Mouse (Mus musculus): ENCODE data around the gene Pld1. TPM values are rescaled to one million over a fixed set of nuclear protein-coding genes. Genes with fewer than 3 reads are reported as not detected.

Gene Pld1
- polyA plus RNA-seq, 1 experiment from 2014 or later, result 5.9 TPM

DNA sequence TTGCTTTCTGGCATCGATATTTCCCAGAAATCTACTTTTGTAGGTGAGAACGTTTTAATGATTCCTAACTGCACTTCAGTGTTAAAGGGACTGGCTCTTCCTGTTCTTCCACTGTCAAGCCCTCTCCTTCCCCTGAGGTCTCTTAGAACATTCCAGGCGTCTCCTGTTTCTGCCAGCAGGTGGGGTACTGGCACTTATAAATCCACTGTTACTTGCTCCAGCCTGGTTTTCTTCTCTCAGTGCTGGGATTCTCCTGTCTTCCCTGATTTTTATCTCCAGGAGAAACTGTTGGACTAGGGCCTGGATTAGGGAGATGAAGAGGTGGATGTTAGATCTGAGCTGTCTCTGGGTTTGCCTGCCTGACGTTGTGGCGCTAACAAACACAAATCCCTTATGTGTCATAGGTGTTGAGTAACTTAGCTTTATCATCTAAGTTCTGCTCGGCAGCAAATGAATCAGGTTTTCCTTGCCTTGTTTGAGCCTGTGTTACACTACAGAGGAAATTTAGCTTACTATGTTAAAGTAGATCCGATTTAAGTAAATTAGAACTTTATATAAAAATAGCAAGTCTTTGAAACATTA, 44.0 kb downstream of the Pld1 start:
- H3K4me3 ChIP-seq (ENCODE audit: low read length), result no peak overlapping the region
- H3K9ac ChIP-seq (ENCODE audit: low read depth, low read length), result no peak overlapping the region
- H3K4me1 ChIP-seq (ENCODE audit: control insufficient read depth, insufficient read depth, low read depth, low read length), result no peaks in the 10 kb centered on the region; the same call in 1 of the 2 replicates
- H3K4me2 ChIP-seq (ENCODE audit: low read length), result no peak overlapping the region
- H3K9me3 ChIP-seq (ENCODE audit: control insufficient read depth, low read length), result no peaks in the 10 kb centered on the region
- no peaks in the 10 kb centered on the region for H3K36me3 ChIP-seq (ENCODE audit: control insufficient read depth, insufficient read depth, low read length)
- no peak overlapping the region for H3K27ac ChIP-seq (ENCODE audit: low read depth, low read length)
- no peaks in the 10 kb centered on the region for H3K27me3 ChIP-seq (replicated peaks; ENCODE audit: control insufficient read depth, insufficient read depth, low read length)
- WGBS, result 50% methylated on average over 7 of the region's 7 CpGs
- ATAC-seq, result peak; percentile 68; the same call in 1 of the 2 replicates

DNA sequence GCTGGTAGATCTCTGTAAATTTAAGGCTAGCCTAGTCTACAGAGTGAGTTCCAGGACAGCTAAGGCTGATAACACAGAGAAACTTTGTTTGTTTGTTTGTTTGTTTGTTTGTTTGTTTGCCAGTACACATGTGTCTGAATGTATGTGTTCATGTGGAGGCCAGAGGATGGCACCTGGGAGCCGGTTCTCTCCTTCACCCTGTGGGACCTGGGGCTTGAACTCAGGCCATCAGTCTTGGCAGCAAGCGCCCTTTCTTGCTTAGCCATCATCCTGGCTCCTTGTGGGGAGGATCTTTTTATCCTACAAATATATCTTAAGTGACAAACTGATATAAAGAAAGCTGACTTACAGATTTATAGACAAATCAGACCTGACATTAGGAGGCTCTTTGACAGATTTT, 44.8 kb downstream of the Pld1 start:
- 70% methylated on average over 2 of the region's 2 CpGs for WGBS
- H3K36me3 ChIP-seq (ENCODE audit: control insufficient read depth, insufficient read depth, low read length), result no peaks in the 10 kb centered on the region
- H3K9ac ChIP-seq (ENCODE audit: low read depth, low read length), result no peak overlapping the region
- no peaks in the 10 kb centered on the region for H3K9me3 ChIP-seq (ENCODE audit: control insufficient read depth, low read length)
- H3K4me3 ChIP-seq (ENCODE audit: low read length), result no peak overlapping the region
- peaks cover 3% of the 10 kb centered on the region; the same call in 1 of the 2 replicates for H3K4me1 ChIP-seq (ENCODE audit: control insufficient read depth, insufficient read depth, low read depth, low read length)
- no peak for ATAC-seq
- H3K27me3 ChIP-seq (replicated peaks; ENCODE audit: control insufficient read depth, insufficient read depth, low read length), result no peaks in the 10 kb centered on the region
- no peak overlapping the region for H3K4me2 ChIP-seq (ENCODE audit: low read length)
- peak overlapping the region; percentile 40; the same call in 1 of the 2 replicates for H3K27ac ChIP-seq (ENCODE audit: low read depth, low read length)

- peak; percentile 97 for ATAC-seq
- Histone ChIP-seq H3K4me3 (ENCODE audit: low read length) (peak overlapping the region; percentile 28), H3K27ac (ENCODE audit: low read depth, low read length) (peak overlapping the region; percentile 55), H3K36me3 (ENCODE audit: control insufficient read depth, insufficient read depth, low read length) (no peaks in the 10 kb centered on the region), H3K9me3 (ENCODE audit: control insufficient read depth, low read length) (no peaks in the 10 kb centered on the region), H3K4me2 (ENCODE audit: low read length) (peak overlapping the region; percentile 48), H3K9ac (ENCODE audit: low read depth, low read length) (no peak overlapping the region), H3K27me3 (replicated peaks; ENCODE audit: control insufficient read depth, insufficient read depth, low read length) (no peaks in the 10 kb centered on the region), H3K4me1 (ENCODE audit: control insufficient read depth, insufficient read depth, low read depth, low read length) (peaks cover 3% of the 10 kb centered on the region; the same call in 1 of the 2 replicates)
- WGBS, result 11% methylated on average over 14 of the region's 14 CpGs
These were observed 45.6 kb downstream of the Pld1 start for GRCm38 (mm10) chr3:27983935-27984577.

GRCm38 (mm10) chr3:27984620-27985019, 46.1 kb downstream of the Pld1 start:
- no peak for ATAC-seq
- H3K4me2 ChIP-seq (ENCODE audit: low read length), result peak overlapping the region; percentile 48
- H3K9me3 ChIP-seq (ENCODE audit: control insufficient read depth, low read length), result no peaks in the 10 kb centered on the region
- peak overlapping the region; percentile 55; the same call in 1 of the 2 replicates for H3K27ac ChIP-seq (ENCODE audit: low read depth, low read length)
- peaks cover 3% of the 10 kb centered on the region; the same call in 1 of the 2 replicates for H3K4me1 ChIP-seq (ENCODE audit: control insufficient read depth, insufficient read depth, low read depth, low read length)
- 54% methylated on average over 4 of the region's 4 CpGs for WGBS
- H3K4me3 ChIP-seq (ENCODE audit: low read length), result peak overlapping the region; percentile 28
- H3K9ac ChIP-seq (ENCODE audit: low read depth, low read length), result peak overlapping the region; percentile 9; the same call in 1 of the 2 replicates
- H3K27me3 ChIP-seq (replicated peaks; ENCODE audit: control insufficient read depth, insufficient read depth, low read length), result no peaks in the 10 kb centered on the region
- no peaks in the 10 kb centered on the region for H3K36me3 ChIP-seq (ENCODE audit: control insufficient read depth, insufficient read depth, low read length)

DNA sequence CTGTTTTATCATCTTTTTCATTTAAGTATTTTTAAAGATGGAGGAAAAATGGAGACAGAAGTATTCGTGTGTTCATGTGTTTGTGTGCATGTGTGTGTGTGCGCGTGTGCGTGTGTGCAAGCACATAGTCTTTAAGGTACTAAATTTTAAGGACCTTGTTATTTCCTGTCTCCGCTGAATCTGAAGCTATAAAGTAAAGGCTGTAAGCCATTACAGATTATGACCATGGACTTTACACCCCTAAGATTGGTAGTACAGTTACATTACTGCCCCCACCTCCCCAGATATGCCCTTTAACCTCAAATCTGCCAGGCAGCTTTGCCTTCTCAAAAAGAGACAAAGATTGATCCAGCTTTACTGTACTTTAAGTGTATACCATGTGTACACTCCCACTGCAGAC, 46.8 kb downstream of the Pld1 start:
- peak overlapping the region; percentile 33 for H3K4me2 ChIP-seq (ENCODE audit: low read length)
- no peak overlapping the region for H3K27ac ChIP-seq (ENCODE audit: low read depth, low read length)
- H3K27me3 ChIP-seq (replicated peaks; ENCODE audit: control insufficient read depth, insufficient read depth, low read length), result no peaks in the 10 kb centered on the region
- peaks cover 3% of the 10 kb centered on the region; the same call in 1 of the 2 replicates for H3K4me1 ChIP-seq (ENCODE audit: control insufficient read depth, insufficient read depth, low read depth, low read length)
- no peaks in the 10 kb centered on the region for H3K9me3 ChIP-seq (ENCODE audit: control insufficient read depth, low read length)
- H3K9ac ChIP-seq (ENCODE audit: low read depth, low read length), result no peak overlapping the region
- WGBS, result 93% methylated on average over 5 of the region's 5 CpGs
- no peaks in the 10 kb centered on the region for H3K36me3 ChIP-seq (ENCODE audit: control insufficient read depth, insufficient read depth, low read length)
- peak overlapping the region; percentile 28; the same call in 1 of the 2 replicates for H3K4me3 ChIP-seq (ENCODE audit: low read length)
- no peak for ATAC-seq

DNA sequence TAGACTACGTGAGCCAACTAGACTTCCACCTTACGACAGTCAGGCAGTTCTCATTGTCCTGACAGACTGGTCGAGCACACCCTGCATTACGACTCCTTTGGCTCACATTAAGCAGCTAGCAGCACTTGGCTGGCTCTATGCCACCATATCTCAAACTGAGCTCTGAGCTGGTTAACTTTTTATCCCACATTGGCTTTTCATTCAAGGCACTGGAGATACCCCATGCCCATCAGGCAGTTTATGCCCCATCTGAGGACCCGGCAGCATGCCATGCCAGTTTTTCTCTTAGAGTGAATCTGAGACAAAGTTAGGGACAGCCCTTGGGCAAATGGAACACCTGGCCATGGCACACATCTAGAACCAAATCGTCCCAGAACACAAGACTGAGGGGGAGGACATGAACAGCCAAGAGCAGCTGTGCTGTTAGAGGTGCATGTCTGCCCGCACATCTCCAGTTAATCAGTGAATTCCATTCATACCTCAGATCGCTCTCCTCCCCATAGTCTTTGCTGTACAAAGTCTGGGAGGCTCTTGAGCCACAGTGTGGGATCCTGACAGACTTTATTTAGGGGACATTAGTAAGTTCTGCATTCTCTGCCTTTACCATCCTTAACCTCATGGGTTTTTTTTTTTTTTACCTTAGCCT, 49.5 kb downstream of the Pld1 start:
- no peak for ATAC-seq
- Histone ChIP-seq H3K9ac (ENCODE audit: low read depth, low read length) (no peak overlapping the region), H3K4me2 (ENCODE audit: low read length) (no peak overlapping the region), H3K4me1 (ENCODE audit: control insufficient read depth, insufficient read depth, low read depth, low read length) (peaks cover 3% of the 10 kb centered on the region; the same call in 1 of the 2 replicates), H3K36me3 (ENCODE audit: control insufficient read depth, insufficient read depth, low read length) (no peaks in the 10 kb centered on the region), H3K4me3 (ENCODE audit: low read length) (no peak overlapping the region), H3K9me3 (ENCODE audit: control insufficient read depth, low read length) (no peaks in the 10 kb centered on the region), H3K27me3 (replicated peaks; ENCODE audit: control insufficient read depth, insufficient read depth, low read length) (no peaks in the 10 kb centered on the region), H3K27ac (ENCODE audit: low read depth, low read length) (no peak overlapping the region)
- WGBS, result 60% methylated on average over 8 of the region's 8 CpGs

- Histone ChIP-seq H3K4me1 (ENCODE audit: control insufficient read depth, insufficient read depth, low read depth, low read length) (0 out of 2 replicates have a peak, but pooled peaks cover 3% of the 10 kb centered on the region), H3K4me2 (ENCODE audit: low read length) (no peak overlapping the region), H3K27ac (ENCODE audit: low read depth, low read length) (no peak overlapping the region), H3K36me3 (ENCODE audit: control insufficient read depth, insufficient read depth, low read length) (no peaks in the 10 kb centered on the region), H3K9me3 (ENCODE audit: control insufficient read depth, low read length) (no peaks in the 10 kb centered on the region), H3K9ac (ENCODE audit: low read depth, low read length) (no peak overlapping the region), H3K27me3 (replicated peaks; ENCODE audit: control insufficient read depth, insufficient read depth, low read length) (no peaks in the 10 kb centered on the region), H3K4me3 (ENCODE audit: low read length) (no peak overlapping the region)
- no peak for ATAC-seq
- 87% methylated on average over 2 of the region's 2 CpGs for WGBS
These were observed 52.7 kb downstream of the Pld1 start for GRCm38 (mm10) chr3:27991100-27991703.

GRCm38 (mm10) chr3:27994175-27994990, 55.9 kb downstream of the Pld1 start:
- ATAC-seq, result no peak

More at GRCm38 (mm10) chr3:27994175-27994990, 55.9 kb downstream of the Pld1 start:
- H3K4me1 ChIP-seq (ENCODE audit: control insufficient read depth, insufficient read depth, low read depth, low read length), result no peaks in the 10 kb centered on the region
- no peak overlapping the region for H3K4me2 ChIP-seq (ENCODE audit: low read length)
- 86% methylated on average over 8 of the region's 8 CpGs for WGBS
- no peak overlapping the region for H3K9ac ChIP-seq (ENCODE audit: low read depth, low read length)
- H3K27me3 ChIP-seq (replicated peaks; ENCODE audit: control insufficient read depth, insufficient read depth, low read length), result no peaks in the 10 kb centered on the region
- no peak overlapping the region for H3K27ac ChIP-seq (ENCODE audit: low read depth, low read length)
- no peaks in the 10 kb centered on the region for H3K36me3 ChIP-seq (ENCODE audit: control insufficient read depth, insufficient read depth, low read length)
- H3K9me3 ChIP-seq (ENCODE audit: control insufficient read depth, low read length), result no peaks in the 10 kb centered on the region
- no peak overlapping the region for H3K4me3 ChIP-seq (ENCODE audit: low read length)

Measured in hindbrain, embryonic 16.5 days (tissue).